Mouse (Mus musculus) heart, postnatal 36 days (tissue): ENCODE measurements around the gene Olfr458. TPM values are rescaled to one million over a fixed set of nuclear protein-coding genes. Genes with fewer than 3 reads are reported as not detected.

Source experiments
- total RNA-seq, 2 experiments: library from RNA; stranded (reverse); gene quantifications; 2 replicates each; pipeline ENCODE4 v1.2.3; 2021

The Olfr458 gene
- total RNA-seq, 2 experiments from 2014 or later = not detected

Other genes with a start within 250 kb of the Olfr458 start
- gene Tas2r144, start 249.9 kb downstream of the Olfr458 start, total RNA-seq = not detected
- gene Gstk1, start 219.3 kb downstream of the Olfr458 start, total RNA-seq = 100 to 1,000 TPM; 135 to 146 TPM
- under 1 TPM in 1 of 2 experiments, not detected in 1; 0.25 TPM for gene Tmem139, start 203.2 kb downstream of the Olfr458 start, total RNA-seq
- 10 to 100 TPM; 10.8 to 11.3 TPM for gene Casp2, start 200.2 kb downstream of the Olfr458 start, total RNA-seq
- 1 to 10 TPM; 4.3 to 5.8 TPM for gene Clcn1, start 178.5 kb downstream of the Olfr458 start, total RNA-seq
- under 1 TPM; 0.54 to 0.89 TPM for gene Fam131b, start 140.6 kb downstream of the Olfr458 start, total RNA-seq
- gene Zyx, start 115.6 kb downstream of the Olfr458 start, total RNA-seq = 10 to 100 TPM; 57.9 to 62.6 TPM
- gene Epha1, start 91.9 kb downstream of the Olfr458 start, total RNA-seq = under 1 TPM; 0.16 to 0.33 TPM
- not detected for gene Tas2r143, start 65.0 kb downstream of the Olfr458 start, total RNA-seq
- under 1 TPM in 1 of 2 experiments, not detected in 1; 0.24 TPM for gene Tas2r135, start 59.8 kb downstream of the Olfr458 start, total RNA-seq
- under 1 TPM in 1 of 2 experiments, not detected in 1; 0.30 TPM for gene Tas2r126, start 30.7 kb downstream of the Olfr458 start, total RNA-seq
- gene Olfr457, start 11.1 kb upstream of the Olfr458 start, total RNA-seq = not detected
- gene Olfr456, start 22.0 kb upstream of the Olfr458 start, total RNA-seq = not detected
- not detected for gene Olfr455, start 82.4 kb upstream of the Olfr458 start, total RNA-seq
- not detected for gene Tcaf3, start 132.5 kb upstream of the Olfr458 start, total RNA-seq
- gene Tcaf2, start 180.1 kb upstream of the Olfr458 start, total RNA-seq = 1 to 10 TPM; 3.4 to 3.5 TPM
- gene Tcaf1, start 244.9 kb upstream of the Olfr458 start, total RNA-seq = 10 to 100 TPM; 11.4 to 12.2 TPM